Mouse (Mus musculus) hindbrain, embryonic 12.5 days (tissue): ENCODE data around the gene Axin2. TPM values are rescaled to one million over a fixed set of nuclear protein-coding genes. Genes with fewer than 3 reads are reported as not detected.

Experiments used
- ATAC-seq: fragments of 200-750 bp; cut with Nextera tagmentation; 2 replicates; pipeline ENCODE4 v1.8.0; 2017; ENCODE audit warnings: moderate TSS enrichment; ENCODE audit not compliant: low FRiP score
- H3K27ac ChIP-seq: fragments of 300-500 bp; sonication (generic); 2 replicates; pipeline ENCODE4 v1.5.1; 2016; ENCODE audit warnings: mild to moderate bottlenecking
- H3K27me3 ChIP-seq: fragments of 300-500 bp; sonication (generic); 2 replicates; pipeline ENCODE4 v1.6.1; 2016; ENCODE audit warnings: mild to moderate bottlenecking
- H3K36me3 ChIP-seq: fragments of 300-500 bp; sonication (generic); 2 replicates; pipeline ENCODE4 v1.6.1; 2016; ENCODE audit warnings: mild to moderate bottlenecking
- H3K4me1 ChIP-seq: fragments of 300-500 bp; sonication (generic); 2 replicates; pipeline ENCODE4 v1.6.1; 2016
- H3K4me2 ChIP-seq: fragments of 300-500 bp; sonication (generic); replicated peaks from 2 replicates; pipeline ENCODE4 v1.6.1; 2016; ENCODE audit warnings: mild to moderate bottlenecking
- H3K4me3 ChIP-seq: fragments of 300-500 bp; sonication (generic); 2 replicates; pipeline ENCODE4 v1.5.1; 2016; ENCODE audit warnings: mild to moderate bottlenecking
- H3K9ac ChIP-seq: fragments of 300-500 bp; sonication (generic); 2 replicates; pipeline ENCODE4 v1.6.1; 2016; ENCODE audit warnings: mild to moderate bottlenecking, moderate library complexity
- H3K9me3 ChIP-seq: fragments of 300-500 bp; sonication (generic); replicated peaks from 2 replicates; pipeline ENCODE4 v1.6.1; 2016; ENCODE audit warnings: mild to moderate bottlenecking
- WGBS: fragments of 180-500 bp; shearing (Covaris S2); methylation state at CpG from one replicate; pipeline ENCODE4 v1.1.7; 2016; 5-methylcytosine and 5-hydroxymethylcytosine counted together
- polyA plus RNA-seq: library from polyadenylated mRNA; unstranded; fragments of >200 nt; fragmentation: Nextera tagmentation; extraction: Ambion mirVana; gene quantifications from 2 replicates; pipeline ENCODE4 v1.2.1, GENCODE M21; 2016

The Axin2 gene
- polyA plus RNA-seq, 1 experiment from 2014 or later = 20.3 TPM

- Histone ChIP-seq H3K9ac (no peak overlapping the region), H3K9me3 (no peaks in the 10 kb centered on the region), H3K4me1 (peaks cover 29% of the 10 kb centered on the region), H3K27me3 (no peaks in the 10 kb centered on the region), H3K4me2 (peak overlapping the region; percentile 28; the same call in 1 of the 2 replicates), H3K36me3 (no peaks in the 10 kb centered on the region), H3K27ac (no peak overlapping the region; the same call in 1 of the 2 replicates), H3K4me3 (no peak overlapping the region)
- 1% methylated on average over 11 of the region's 11 CpGs for WGBS
- ATAC-seq = no peak
These were observed 41.5 kb downstream of the Axin2 start for GRCm38 (mm10) chr11:108961651-108962065.

- no peak overlapping the region for H3K4me3 ChIP-seq
- H3K9ac ChIP-seq = no peak overlapping the region
- H3K4me2 ChIP-seq = no peak overlapping the region
- no peaks in the 10 kb centered on the region for H3K27me3 ChIP-seq
- no peak for ATAC-seq
- no peaks in the 10 kb centered on the region for H3K36me3 ChIP-seq
- peaks cover 19% of the 10 kb centered on the region for H3K4me1 ChIP-seq
- H3K9me3 ChIP-seq = no peaks in the 10 kb centered on the region
- H3K27ac ChIP-seq = no peak overlapping the region
- 80% methylated on average over 15 of the region's 15 CpGs for WGBS
These were observed 43.5 kb downstream of the Axin2 start for GRCm38 (mm10) chr11:108963476-108964232.

GRCm38 (mm10) chr11:108965740-108966139 is 45.6 kb downstream of the Axin2 start:
- Histone ChIP-seq H3K9me3 (0 out of 2 replicates have a peak, but pooled peaks cover 2% of the 10 kb centered on the region), H3K27ac (no peak overlapping the region), H3K9ac (no peak overlapping the region), H3K4me1 (peaks cover 15% of the 10 kb centered on the region), H3K4me2 (no peak overlapping the region), H3K27me3 (no peaks in the 10 kb centered on the region), H3K4me3 (no peak overlapping the region), H3K36me3 (no peaks in the 10 kb centered on the region)
- 70% methylated on average over 6 of the region's 6 CpGs for WGBS
- ATAC-seq = no peak

GRCm38 (mm10) chr11:108973459-108973858 is 53.3 kb downstream of the Axin2 start:
- Histone ChIP-seq H3K27ac (peak overlapping the region; percentile 30; the same call in 1 of the 2 replicates), H3K4me3 (no peak overlapping the region), H3K36me3 (no peaks in the 10 kb centered on the region), H3K27me3 (0 out of 2 replicates have a peak, but pooled peaks cover 5% of the 10 kb centered on the region), H3K9ac (no peak overlapping the region), H3K4me1 (peaks cover 16% of the 10 kb centered on the region), H3K9me3 (0 out of 2 replicates have a peak, but pooled peaks cover 3% of the 10 kb centered on the region), H3K4me2 (no peak overlapping the region)
- 54% methylated on average over 4 of the region's 4 CpGs for whole genome bisulfite sequencing
- no peak for ATAC-seq

GRCm38 (mm10) chr11:108973866-108974265 is 53.7 kb downstream of the Axin2 start:
- Histone ChIP-seq H3K4me2 (no peak overlapping the region), H3K9ac (no peak overlapping the region)
- WGBS = 49% methylated on average over 5 of the region's 5 CpGs

GRCm38 (mm10) chr11:108975583-108975982 is 55.4 kb downstream of the Axin2 start:
- Histone ChIP-seq H3K36me3 (no peaks in the 10 kb centered on the region), H3K4me3 (no peak overlapping the region), H3K27me3 (0 out of 2 replicates have a peak, but pooled peaks cover 5% of the 10 kb centered on the region), H3K9ac (no peak overlapping the region), H3K27ac (no peak overlapping the region), H3K4me1 (peaks cover 16% of the 10 kb centered on the region), H3K4me2 (no peak overlapping the region), H3K9me3 (0 out of 2 replicates have a peak, but pooled peaks cover 2% of the 10 kb centered on the region)
- ATAC-seq = no peak
- 26% methylated on average over 11 of the region's 11 CpGs for WGBS

More at GRCm38 (mm10) chr11:108973866-108974265, 53.7 kb downstream of the Axin2 start:
- Histone ChIP-seq H3K27me3 (0 out of 2 replicates have a peak, but pooled peaks cover 5% of the 10 kb centered on the region), H3K4me1 (peaks cover 16% of the 10 kb centered on the region), H3K4me3 (no peak overlapping the region), H3K9me3 (0 out of 2 replicates have a peak, but pooled peaks cover 3% of the 10 kb centered on the region), H3K27ac (no peak overlapping the region), H3K36me3 (no peaks in the 10 kb centered on the region)
- ATAC-seq = no peak

- Histone ChIP-seq H3K27me3 (no peaks in the 10 kb centered on the region), H3K27ac (no peak overlapping the region), H3K4me1 (peaks cover 12% of the 10 kb centered on the region; the same call in 1 of the 2 replicates), H3K9ac (no peak overlapping the region), H3K36me3 (no peaks in the 10 kb centered on the region), H3K9me3 (no peaks in the 10 kb centered on the region), H3K4me2 (no peak overlapping the region), H3K4me3 (no peak overlapping the region)
- ATAC-seq = no peak
- WGBS = 74% methylated on average over 12 of the region's 12 CpGs
These were observed 60.4 kb downstream of the Axin2 start for GRCm38 (mm10) chr11:108980530-108980929.

- H3K4me3 ChIP-seq = no peak overlapping the region
- ATAC-seq = no peak
- H3K27me3 ChIP-seq = no peaks in the 10 kb centered on the region
- H3K27ac ChIP-seq = no peak overlapping the region
- H3K9ac ChIP-seq = no peak overlapping the region
- peaks cover 8% of the 10 kb centered on the region; the same call in 1 of the 2 replicates for H3K4me1 ChIP-seq
- no peaks in the 10 kb centered on the region for H3K9me3 ChIP-seq
- no peaks in the 10 kb centered on the region for H3K36me3 ChIP-seq
- H3K4me2 ChIP-seq = no peak overlapping the region
- 88% methylated on average over 8 of the region's 8 CpGs for WGBS
These were observed 60.9 kb downstream of the Axin2 start for GRCm38 (mm10) chr11:108981012-108981411.

- whole genome bisulfite sequencing = 69% methylated on average over 7 of the region's 7 CpGs
- peaks cover 8% of the 10 kb centered on the region; the same call in 1 of the 2 replicates for H3K4me1 ChIP-seq
- no peak overlapping the region for H3K27ac ChIP-seq
- no peak for ATAC-seq
- no peaks in the 10 kb centered on the region for H3K9me3 ChIP-seq
- H3K36me3 ChIP-seq = no peaks in the 10 kb centered on the region
- H3K4me2 ChIP-seq = no peak overlapping the region
- no peak overlapping the region for H3K9ac ChIP-seq
- no peaks in the 10 kb centered on the region for H3K27me3 ChIP-seq
- H3K4me3 ChIP-seq = no peak overlapping the region
These were observed 63.4 kb downstream of the Axin2 start for GRCm38 (mm10) chr11:108983409-108984064.

- no peak overlapping the region for H3K27ac ChIP-seq
These were observed 64.7 kb downstream of the Axin2 start for GRCm38 (mm10) chr11:108984711-108985419.

GRCm38 (mm10) chr11:108985836-108986235 is 65.7 kb downstream of the Axin2 start:
- Histone ChIP-seq H3K4me1 (peaks cover 8% of the 10 kb centered on the region; the same call in 1 of the 2 replicates), H3K4me3 (no peak overlapping the region), H3K27me3 (no peaks in the 10 kb centered on the region), H3K27ac (peak overlapping the region; percentile 12; the same call in 1 of the 2 replicates), H3K9me3 (no peaks in the 10 kb centered on the region), H3K4me2 (no peak overlapping the region), H3K9ac (no peak overlapping the region), H3K36me3 (no peaks in the 10 kb centered on the region)
- 79% methylated on average over 7 of the region's 7 CpGs for WGBS
- no peak for ATAC-seq

More at GRCm38 (mm10) chr11:108984711-108985419, 64.7 kb downstream of the Axin2 start:
- no peak for ATAC-seq
- Histone ChIP-seq H3K9ac (no peak overlapping the region), H3K4me2 (no peak overlapping the region), H3K27me3 (no peaks in the 10 kb centered on the region), H3K36me3 (no peaks in the 10 kb centered on the region), H3K4me3 (no peak overlapping the region), H3K4me1 (peaks cover 8% of the 10 kb centered on the region; the same call in 1 of the 2 replicates), H3K9me3 (no peaks in the 10 kb centered on the region)
- WGBS = 76% methylated on average over 5 of the region's 5 CpGs

GRCm38 (mm10) chr11:108987226-108987625 is 67.1 kb downstream of the Axin2 start:
- Histone ChIP-seq H3K4me3 (no peak overlapping the region), H3K27me3 (no peaks in the 10 kb centered on the region), H3K9me3 (no peaks in the 10 kb centered on the region), H3K9ac (no peak overlapping the region), H3K4me2 (no peak overlapping the region), H3K36me3 (no peaks in the 10 kb centered on the region), H3K27ac (no peak overlapping the region), H3K4me1 (peaks cover 8% of the 10 kb centered on the region; the same call in 1 of the 2 replicates)
- WGBS = 81% methylated on average over 3 of the region's 3 CpGs
- no peak for ATAC-seq
